Mouse (Mus musculus) forebrain, embryonic 15.5 days (tissue): ENCODE measurements around the gene Cdc25a. TPM values are rescaled to one million over a fixed set of nuclear protein-coding genes. Genes with fewer than 3 reads are reported as not detected.
A peak's percentile ranks its signal among the peaks of the same experiment; 100 is the strongest.

Source experiments
- ATAC-seq: fragments of 200-750 bp; cut with Nextera tagmentation; replicated peaks from 2 replicates; pipeline ENCODE4 v1.8.0; 2017; ENCODE audit warnings: mild to moderate bottlenecking, moderate TSS enrichment, moderate library complexity
- H3K27ac ChIP-seq: fragments of 300-500 bp; sonication (generic); replicated peaks from 2 replicates; pipeline ENCODE4 v1.5.1; 2015; ENCODE audit warnings: mild to moderate bottlenecking, inconsistent platforms
- H3K27me3 ChIP-seq: fragments of 300-500 bp; sonication (generic); 2 replicates; pipeline ENCODE4 v1.6.1; 2015; ENCODE audit warnings: inconsistent platforms
- H3K36me3 ChIP-seq: fragments of 300-500 bp; sonication (generic); 2 replicates; pipeline ENCODE4 v1.6.1; 2015; ENCODE audit warnings: mild to moderate bottlenecking, inconsistent platforms
- H3K4me1 ChIP-seq: fragments of 300-500 bp; sonication (generic); 2 replicates; pipeline ENCODE4 v1.6.1; 2015; ENCODE audit warnings: inconsistent platforms
- H3K4me2 ChIP-seq: fragments of 300-500 bp; sonication (generic); replicated peaks from 2 replicates; pipeline ENCODE4 v1.6.1; 2015; ENCODE audit warnings: mild to moderate bottlenecking, inconsistent platforms
- H3K4me3 ChIP-seq: fragments of 300-500 bp; sonication (generic); 2 replicates; pipeline ENCODE4 v1.5.1; 2015; ENCODE audit warnings: mild to moderate bottlenecking, inconsistent platforms
- H3K9ac ChIP-seq: fragments of 300-500 bp; sonication (generic); replicated peaks from 2 replicates; pipeline ENCODE4 v1.6.1; 2015; ENCODE audit warnings: mild to moderate bottlenecking, inconsistent platforms
- H3K9me3 ChIP-seq: fragments of 300-500 bp; sonication (generic); 2 replicates; pipeline ENCODE4 v1.6.1; 2016; ENCODE audit warnings: inconsistent platforms
- WGBS: fragments of 180-500 bp; shearing (Covaris S2); methylation state at CpG from one replicate; pipeline ENCODE4 v1.1.7; 2015; ENCODE audit warnings: mixed read lengths; 5-methylcytosine and 5-hydroxymethylcytosine counted together
- polyA plus RNA-seq: library from polyadenylated mRNA; unstranded; fragments of >200 nt; fragmentation: Nextera tagmentation; extraction: Ambion mirVana; gene quantifications from 2 replicates; pipeline ENCODE4 v1.2.1, GENCODE M21; 2015

Cdc25a gene
- polyA plus RNA-seq, result 21.4 and 22.7 TPM in 2 replicates

- peaks cover 14% of the 10 kb centered on the region for H3K36me3 ChIP-seq
- peak within 1 kb of the TSS; percentile 61 for H3K4me2 ChIP-seq
- peaks cover 17% of the 10 kb centered on the region for H3K4me1 ChIP-seq
- no peaks in the 10 kb centered on the region for H3K9me3 ChIP-seq
- H3K27me3 ChIP-seq, result no peaks in the 10 kb centered on the region
- peak; percentile 92 for ATAC-seq
- H3K9ac ChIP-seq, result peak within 1 kb of the TSS; percentile 93
- WGBS, result 7% methylated on average over 33 of the region's 33 CpGs
- H3K4me3 ChIP-seq, result peak within 1 kb of the TSS; percentile 88
- peak within 1 kb of the TSS; percentile 85 for H3K27ac ChIP-seq
Measured at GRCm38 (mm10) chr9:109874797-109875691, at the start of gene Cdc25a. Gene Cdc25a, plus strand, starts transcription at chr9:109875579.

GRCm38 (mm10) chr9:109825739-109826138, 49.6 kb upstream of the Cdc25a start:
- no peak for ATAC-seq
- Histone ChIP-seq H3K9ac (no peak overlapping the region), H3K4me3 (no peak overlapping the region), H3K4me1 (no peaks in the 10 kb centered on the region), H3K9me3 (no peaks in the 10 kb centered on the region), H3K36me3 (no peaks in the 10 kb centered on the region; the same call in 1 of the 2 replicates), H3K27me3 (no peaks in the 10 kb centered on the region), H3K4me2 (no peak overlapping the region), H3K27ac (no peak overlapping the region)
- 74% methylated on average over 4 of the region's 4 CpGs for WGBS

DNA sequence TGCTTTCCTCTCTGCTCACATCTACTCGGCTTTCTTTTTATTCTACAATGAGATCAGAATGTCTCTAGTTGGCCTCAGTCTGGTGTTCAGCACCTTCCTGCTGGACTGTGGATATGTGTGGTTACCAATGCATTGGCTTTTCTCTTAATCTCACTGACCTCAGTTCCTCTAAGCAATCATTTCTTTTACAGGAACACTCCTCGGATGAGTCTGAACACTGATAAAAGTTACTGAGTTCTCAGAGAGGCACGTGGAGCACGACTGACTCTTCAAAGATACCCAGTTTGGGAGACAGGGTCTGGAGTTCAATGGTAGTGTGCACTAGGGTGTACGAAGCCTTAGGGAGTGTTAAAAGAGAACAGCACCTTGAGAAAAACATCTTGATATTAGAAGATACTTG, 49.2 kb upstream of the Cdc25a start:
- H3K36me3 ChIP-seq, result no peaks in the 10 kb centered on the region; the same call in 1 of the 2 replicates
- H3K4me3 ChIP-seq, result no peak overlapping the region
- H3K27ac ChIP-seq, result no peak overlapping the region
- no peak overlapping the region for H3K9ac ChIP-seq
- 81% methylated on average over 5 of the region's 5 CpGs for WGBS
- no peak overlapping the region for H3K4me2 ChIP-seq
- no peaks in the 10 kb centered on the region for H3K27me3 ChIP-seq
- H3K4me1 ChIP-seq, result no peaks in the 10 kb centered on the region
- no peaks in the 10 kb centered on the region for H3K9me3 ChIP-seq
- no peak for ATAC-seq

- Histone ChIP-seq H3K27me3 (no peaks in the 10 kb centered on the region), H3K27ac (peak within 1 kb of the TSS; percentile 89), H3K4me1 (peaks cover 13% of the 10 kb centered on the region), H3K36me3 (no peaks in the 10 kb centered on the region; the same call in 1 of the 2 replicates), H3K4me3 (peak within 1 kb of the TSS; percentile 67), H3K9me3 (no peaks in the 10 kb centered on the region), H3K9ac (peak within 1 kb of the TSS; percentile 73), H3K4me2 (peak within 1 kb of the TSS; percentile 81)
- WGBS, result under 1% methylated on average over 32 of the region's 32 CpGs
- peak; percentile 97 for ATAC-seq
Measured at GRCm38 (mm10) chr9:109832391-109833087, 42.8 kb upstream of the Cdc25a start, which contains the start of gene Nme6. Gene Nme6, plus strand, starts transcription at chr9:109832749.

- Histone ChIP-seq H3K4me3 (peak overlapping the region; percentile 67), H3K9me3 (no peaks in the 10 kb centered on the region), H3K27me3 (no peaks in the 10 kb centered on the region), H3K4me1 (peaks cover 13% of the 10 kb centered on the region), H3K27ac (no peak overlapping the region), H3K9ac (peak overlapping the region; percentile 73), H3K4me2 (peak overlapping the region; percentile 81), H3K36me3 (peaks cover 2% of the 10 kb centered on the region; the same call in 1 of the 2 replicates)
- ATAC-seq, result peak; percentile 70
- WGBS, result 10% methylated on average over 6 of the region's 6 CpGs
Measured at GRCm38 (mm10) chr9:109833088-109833412, 42.3 kb upstream of the Cdc25a start.

DNA sequence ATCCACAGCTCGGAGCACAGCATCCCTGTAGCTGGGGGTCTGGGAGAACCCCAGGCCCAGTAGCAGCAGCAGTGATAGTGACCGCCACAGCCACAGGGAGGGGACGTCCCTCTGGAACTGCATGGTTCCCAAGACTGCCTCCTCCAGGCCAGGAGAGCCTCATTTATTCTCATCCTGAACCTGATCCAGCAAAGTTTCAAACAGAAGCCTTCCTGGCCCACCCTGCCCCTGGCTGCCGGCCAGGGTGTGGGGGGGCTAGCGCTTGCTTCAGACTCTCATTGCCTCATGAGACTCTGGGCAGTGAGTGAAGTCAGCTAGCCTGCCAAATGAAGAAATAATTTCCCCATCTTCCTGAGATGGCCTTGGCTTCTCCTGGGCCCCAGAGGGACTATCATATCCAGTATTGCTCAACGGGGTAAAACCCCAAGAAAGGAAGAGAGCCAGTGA, 26.0 kb upstream of the Cdc25a start, which contains the start of gene Camp:
TSS of gene Camp (minus strand) at position 306 of the 447 bp plus-strand sequence.
- 70% methylated on average over 6 of the region's 6 CpGs for WGBS
- Histone ChIP-seq H3K36me3 (no peaks in the 10 kb centered on the region), H3K4me3 (no peak within 1 kb of the TSS), H3K9me3 (no peaks in the 10 kb centered on the region), H3K4me1 (no peaks in the 10 kb centered on the region), H3K4me2 (no peak within 1 kb of the TSS), H3K27me3 (no peaks in the 10 kb centered on the region), H3K27ac (no peak within 1 kb of the TSS), H3K9ac (no peak within 1 kb of the TSS)
- ATAC-seq, result no peak

- 88% methylated on average over 5 of the region's 5 CpGs for WGBS
- Histone ChIP-seq H3K36me3 (no peaks in the 10 kb centered on the region), H3K27ac (no peak overlapping the region), H3K9ac (no peak overlapping the region), H3K4me2 (no peak overlapping the region), H3K27me3 (no peaks in the 10 kb centered on the region), H3K4me1 (no peaks in the 10 kb centered on the region), H3K4me3 (no peak overlapping the region), H3K9me3 (no peaks in the 10 kb centered on the region)
- ATAC-seq, result no peak
Measured at GRCm38 (mm10) chr9:109850099-109850498, 25.3 kb upstream of the Cdc25a start.

DNA sequence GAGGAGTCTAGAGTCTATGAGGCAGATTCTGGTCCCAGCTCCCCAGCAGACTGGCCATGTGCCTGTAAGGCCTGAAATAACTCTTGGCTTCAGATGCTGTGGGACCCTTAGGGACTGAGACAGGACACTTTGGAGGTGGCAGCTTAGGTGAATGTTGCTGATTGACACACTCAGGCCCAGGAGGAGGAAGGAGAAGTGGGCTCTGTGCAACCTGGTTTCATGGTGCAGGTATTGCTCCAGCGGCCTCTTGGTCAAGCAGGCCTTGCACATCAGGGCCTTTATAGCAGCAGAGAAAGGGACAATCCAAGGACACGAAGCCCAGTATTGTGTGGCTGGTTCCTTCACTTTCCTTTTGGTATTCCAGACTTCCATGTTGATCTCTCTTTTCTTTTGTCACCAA, 21.0 kb upstream of the Cdc25a start:
- Histone ChIP-seq H3K9ac (no peak overlapping the region), H3K27me3 (no peaks in the 10 kb centered on the region), H3K36me3 (no peaks in the 10 kb centered on the region), H3K4me3 (no peak overlapping the region), H3K27ac (no peak overlapping the region), H3K4me1 (no peaks in the 10 kb centered on the region), H3K9me3 (no peaks in the 10 kb centered on the region), H3K4me2 (no peak overlapping the region)
- WGBS, result 83% methylated on average over 2 of the region's 2 CpGs
- ATAC-seq, result no peak

GRCm38 (mm10) chr9:109855947-109856346, 19.4 kb upstream of the Cdc25a start:
- Histone ChIP-seq H3K9me3 (no peaks in the 10 kb centered on the region), H3K27ac (no peak overlapping the region), H3K27me3 (no peaks in the 10 kb centered on the region), H3K4me3 (no peak overlapping the region), H3K4me2 (no peak overlapping the region), H3K4me1 (no peaks in the 10 kb centered on the region), H3K36me3 (no peaks in the 10 kb centered on the region), H3K9ac (no peak overlapping the region)
- ATAC-seq, result no peak
- 73% methylated on average over 6 of the region's 6 CpGs for WGBS

DNA sequence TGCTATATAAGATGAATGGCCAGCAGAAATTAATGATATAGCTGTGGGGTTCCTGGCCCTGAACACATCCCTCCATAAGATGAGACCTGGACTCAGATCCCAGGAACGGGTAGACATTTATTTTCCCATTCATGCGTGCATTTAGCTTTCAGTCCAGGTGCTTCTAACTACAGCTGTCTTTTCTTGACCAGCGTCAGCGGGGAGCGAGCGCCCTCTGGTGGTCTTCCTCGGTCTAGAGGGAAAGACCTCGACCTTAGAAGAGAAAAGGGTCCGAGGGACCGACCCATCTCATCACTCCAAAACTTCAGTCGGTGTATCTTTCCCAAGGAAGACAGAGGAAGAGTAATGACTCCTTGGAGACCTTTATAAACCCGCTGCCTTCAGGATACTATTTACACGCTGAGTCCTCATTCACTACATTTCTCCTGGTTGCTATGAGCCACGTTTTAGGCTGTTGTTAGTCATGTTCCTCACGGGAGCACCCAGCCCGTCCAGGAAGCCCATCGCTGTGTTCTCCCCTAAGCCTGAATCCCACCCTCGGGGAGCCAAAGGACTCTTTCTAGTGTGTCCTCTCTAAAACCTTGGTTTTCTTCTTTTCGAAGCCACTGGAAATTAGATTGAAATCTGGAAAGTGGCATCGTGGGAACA, 12.9 kb upstream of the Cdc25a start:
- Histone ChIP-seq H3K4me1 (peaks cover 4% of the 10 kb centered on the region; the same call in 1 of the 2 replicates), H3K27me3 (no peaks in the 10 kb centered on the region), H3K36me3 (no peaks in the 10 kb centered on the region), H3K9ac (no peak overlapping the region), H3K4me3 (no peak overlapping the region), H3K4me2 (peak overlapping the region; percentile 24; the same call in 1 of the 2 replicates), H3K27ac (no peak overlapping the region), H3K9me3 (no peaks in the 10 kb centered on the region)
- WGBS, result 18% methylated on average over 20 of the region's 20 CpGs
- peak; percentile 51; the same call in 1 of the 2 replicates for ATAC-seq

- H3K27me3 ChIP-seq, result no peaks in the 10 kb centered on the region
- H3K9me3 ChIP-seq, result no peaks in the 10 kb centered on the region
- no peak overlapping the region for H3K4me3 ChIP-seq
- WGBS, result 44% methylated on average over 3 of the region's 3 CpGs
- no peaks in the 10 kb centered on the region for H3K36me3 ChIP-seq
- H3K4me2 ChIP-seq, result no peak overlapping the region
- peaks cover 4% of the 10 kb centered on the region; the same call in 1 of the 2 replicates for H3K4me1 ChIP-seq
- no peak for ATAC-seq
- no peak overlapping the region for H3K9ac ChIP-seq
- no peak overlapping the region for H3K27ac ChIP-seq
Measured at GRCm38 (mm10) chr9:109863085-109863484, 12.3 kb upstream of the Cdc25a start.
